In the genomic region with DNA sequence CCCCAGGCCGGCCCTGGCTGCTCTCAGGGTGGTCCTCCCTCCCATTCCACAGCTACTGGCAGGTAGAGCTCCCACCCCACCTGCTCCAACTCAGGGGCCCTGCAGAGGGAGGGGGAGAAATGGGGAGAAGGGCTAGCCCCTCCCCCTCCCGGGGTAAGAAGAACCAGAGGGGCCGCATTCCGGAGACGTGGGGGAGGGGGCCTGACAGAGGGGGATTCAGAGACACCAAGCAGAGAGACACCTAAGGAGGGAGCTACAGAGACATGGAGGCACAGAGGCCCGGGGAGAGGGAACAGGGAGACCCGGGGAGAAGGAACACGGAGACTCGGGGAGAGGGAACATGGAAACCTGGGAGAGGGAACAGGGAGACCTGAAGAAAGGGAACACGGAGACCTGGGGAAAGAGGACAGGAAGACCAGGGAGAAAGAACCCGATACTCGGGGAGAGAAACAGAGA, we compare ENCODE assay signal across 8 mouse cellular contexts. TPM values are rescaled to one million over a fixed set of nuclear protein-coding genes. Genes with fewer than 3 reads are reported as not detected.
DNase-seq lines count a peak whose midpoint lies in the region; ATAC-seq and TF ChIP-seq lines count a peak whose summit lies in the region.

No protein-coding gene starts in this region.

- H3K4me3 ChIP-seq in left cerebral cortex, adult 2 months = peak overlapping the region; percentile 70
- H3K4me3 ChIP-seq in forebrain, embryonic 11.5 days (ENCODE audit: low read depth, low read length) = peak overlapping the region; percentile 97
- peak overlapping the region; percentile 98 for H3K4me3 ChIP-seq in midbrain, embryonic 12.5 days

- H3K4me1 ChIP-seq in forebrain, embryonic 11.5 days (replicated peaks; ENCODE audit: control insufficient read depth, insufficient read depth, low read length) = peaks cover 19% of the 10 kb centered on the region
- peaks cover 23% of the 10 kb centered on the region for H3K4me1 ChIP-seq in midbrain, embryonic 12.5 days

- peak overlapping the region; percentile 85 for H3K4me2 ChIP-seq in forebrain, embryonic 11.5 days (ENCODE audit: low read depth, low read length, severe bottlenecking)
- H3K4me2 ChIP-seq in midbrain, embryonic 12.5 days (replicated peaks) = peak overlapping the region; percentile 90

- H3K27me3 ChIP-seq in forebrain, embryonic 11.5 days (ENCODE audit: control insufficient read depth, insufficient read depth, low read length) = no peaks in the 10 kb centered on the region
- 0 out of 2 replicates have a peak, but pooled peaks cover under 1% of the 10 kb centered on the region for H3K27me3 ChIP-seq in midbrain, embryonic 12.5 days

- under 1% methylated on average over 12 of the region's 12 CpGs for WGBS in forebrain, embryonic 11.5 days
- WGBS in midbrain, embryonic 12.5 days = under 1% methylated on average over 12 of the region's 12 CpGs

- peak overlapping the region; percentile 47; the same call in 1 of the 2 replicates for H3K27ac ChIP-seq in left cerebral cortex, adult 2 months
- H3K27ac ChIP-seq in forebrain, embryonic 11.5 days (ENCODE audit: low read depth, low read length) = peak overlapping the region; percentile 73
- H3K27ac ChIP-seq in midbrain, embryonic 12.5 days (replicated peaks) = peak overlapping the region; percentile 89

- TF ChIP-seq CTCF in left cerebral cortex, adult 2 months (IDR thresholded peaks at IDR 0.05) = no peak

- peak overlapping the region; percentile 86 for H3K9ac ChIP-seq in forebrain, embryonic 11.5 days (ENCODE audit: low read length)
- peak overlapping the region; percentile 99 for H3K9ac ChIP-seq in midbrain, embryonic 12.5 days (replicated peaks)

- H3K9me3 ChIP-seq in forebrain, embryonic 11.5 days (ENCODE audit: control insufficient read depth, low read length) = no peaks in the 10 kb centered on the region
- H3K9me3 ChIP-seq in midbrain, embryonic 12.5 days = no peaks in the 10 kb centered on the region

- no peaks in the 10 kb centered on the region for H3K36me3 ChIP-seq in forebrain, embryonic 11.5 days (ENCODE audit: control insufficient read depth, insufficient read depth, low read length)
- peaks cover 15% of the 10 kb centered on the region; the same call in 1 of the 2 replicates for H3K36me3 ChIP-seq in midbrain, embryonic 12.5 days

- no peak for DNase-seq in left cerebral cortex, adult 2 months (ENCODE audit: extremely low spot score in 1 of 2, low spot score in 2 of 2)
- no peak for DNase-seq in left cerebral cortex, adult 11 months (ENCODE audit: low spot score)
- peak; percentile 78 for DNase-seq in forebrain, embryonic 11.5 days (ENCODE audit: low spot score)
- peak; percentile 53 for DNase-seq in kidney, postnatal 14 days
- DNase-seq in thymus, postnatal 36 days = peak; percentile 41 to 64
- DNase-seq in cerebellum, adult 9-11 months = no peak
- DNase-seq in adrenal gland, postnatal 4 days (ENCODE audit: low spot score in 2 of 2) = no peak

- intact Hi-C loops in left cerebral cortex, adult 2 months (cut with DNase I) = loop anchor here (1.0 to 10.0 kb wide), 6 partner anchors 29 to 585 kb away; a partner anchor contains a TSS

- peak; percentile 37; the same call in 1 of the 2 replicates for ATAC-seq in forebrain, embryonic 11.5 days (replicated peaks; ENCODE audit: low FRiP score)
- ATAC-seq in midbrain, embryonic 12.5 days (ENCODE audit: low FRiP score, low read depth) = peak; percentile 28; the same call in 1 of the 2 replicates

RNA-seq across cellular contexts. Expression of a gene that starts 1.2 kb away (rescaled TPM):
- 100 to 1,000 TPM; 118 to 119 TPM for total RNA-seq in left cerebral cortex, adult 2 months (2021)
- 90.5 and 99.9 TPM in 2 replicates for polyA plus RNA-seq in forebrain, embryonic 11.5 days (2014; fragmentation: Nextera tagmentation; extraction: Ambion mirVana)
- 113 and 123 TPM in 2 replicates for polyA plus RNA-seq in midbrain, embryonic 12.5 days (2016; fragmentation: Nextera tagmentation; extraction: Ambion mirVana)
- 100 to 1,000 TPM; 102 to 120 TPM for total RNA-seq in adrenal gland, postnatal 4 days (2021)

Comparison
In these comparisons a context has a peak if more than half of its experiments do, and no peak if none do; other contexts are left out.
1. DNase-seq: peak in forebrain, embryonic 11.5 days (single experiment), kidney, postnatal 14 days (single experiment) and thymus, postnatal 36 days (2 of 2); none in left cerebral cortex, adult 2 months (0 of 2), left cerebral cortex, adult 11 months (single experiment), cerebellum, adult 9-11 months (single experiment) and adrenal gland, postnatal 4 days (0 of 2).
2. Peak in every context shown above with its lines, with median percentiles within 50 percentile points of each other: H3K27ac ChIP-seq and H3K4me3 ChIP-seq.